Mouse (Mus musculus) hindbrain, postnatal 0 days (tissue): ENCODE results near the gene Msantd3. TPM values are rescaled to one million over a fixed set of nuclear protein-coding genes. Genes with fewer than 3 reads are reported as not detected.

ENCODE experiments used
- ATAC-seq: fragments of 200-750 bp; cut with Nextera tagmentation; 2 replicates; pipeline ENCODE4 v1.8.0; 2017; ENCODE audit warnings: mild to moderate bottlenecking, moderate TSS enrichment, moderate library complexity
- DNase-seq: peaks from one replicate; pipeline ENCODE4 v3.0.0-alpha.2; 2015; ENCODE audit warnings: low spot score
- H3K27ac ChIP-seq: fragments of 300-500 bp; sonication (generic); 2 replicates; pipeline ENCODE4 v1.5.1; 2014; ENCODE audit warnings: mild to moderate bottlenecking
- H3K27me3 ChIP-seq: fragments of 300-500 bp; sonication (generic); 2 replicates; pipeline ENCODE4 v1.6.1; 2014; ENCODE audit warnings: low read length, mixed read lengths; ENCODE audit not compliant: insufficient read depth
- H3K36me3 ChIP-seq: fragments of 300-500 bp; sonication (generic); 2 replicates; pipeline ENCODE4 v1.6.1; 2014; ENCODE audit warnings: low read length, mixed read lengths; ENCODE audit not compliant: insufficient read depth
- H3K4me1 ChIP-seq: fragments of 300-500 bp; sonication (generic); 2 replicates; pipeline ENCODE4 v1.6.1; 2014; ENCODE audit warnings: antibody characterized with exemption, low read length, mixed read lengths; ENCODE audit not compliant: insufficient read depth
- H3K4me2 ChIP-seq: fragments of 300-500 bp; sonication (generic); 2 replicates; pipeline ENCODE4 v1.6.1; 2014; ENCODE audit warnings: low read depth, mild to moderate bottlenecking, low read length, moderate library complexity, mixed read lengths
- H3K4me3 ChIP-seq: fragments of 300-500 bp; sonication (generic); 2 replicates; pipeline ENCODE4 v1.5.1; 2014; ENCODE audit warnings: low read length
- H3K9ac ChIP-seq: fragments of 300-500 bp; sonication (generic); replicated peaks from 2 replicates; pipeline ENCODE4 v1.6.1; 2014; ENCODE audit warnings: mild to moderate bottlenecking, low read length, moderate library complexity, mixed read lengths
- H3K9me3 ChIP-seq: fragments of 300-500 bp; sonication (generic); 2 replicates; pipeline ENCODE4 v1.6.1; 2016; ENCODE audit warnings: low read length, mixed read lengths
- CTCF ChIP-seq: IDR thresholded peaks from 2 replicates; pipeline ENCODE4 v1.5.1; 2016; ENCODE audit warnings: antibody characterized with exemption, control low read depth, low read depth
- WGBS: fragments of 180-500 bp; shearing (Covaris S2); extraction: QIAGEN DNeasy Blood & Tissue Kit; methylation state at CpG from one replicate; pipeline ENCODE4 v1.1.7; 2014; 5-methylcytosine and 5-hydroxymethylcytosine counted together
- polyA plus RNA-seq: library from polyadenylated mRNA; unstranded; fragments of >200 nt; fragmentation: Nextera tagmentation; extraction: Ambion mirVana; gene quantifications from 2 replicates; pipeline ENCODE4 v1.2.1, GENCODE M21; 2015
- total RNA-seq: library from RNA; depleted of rRNA; stranded (reverse); fragments of >200 nt; gene quantifications from 2 replicates; pipeline ENCODE4 v1.2.3, GENCODE M21; 2014; rRNA removed

The Msantd3 gene
- total RNA-seq (25.1 and 28.1 TPM in 2 replicates), polyA plus RNA-seq (27.3 and 30.4 TPM in 2 replicates)

DNA sequence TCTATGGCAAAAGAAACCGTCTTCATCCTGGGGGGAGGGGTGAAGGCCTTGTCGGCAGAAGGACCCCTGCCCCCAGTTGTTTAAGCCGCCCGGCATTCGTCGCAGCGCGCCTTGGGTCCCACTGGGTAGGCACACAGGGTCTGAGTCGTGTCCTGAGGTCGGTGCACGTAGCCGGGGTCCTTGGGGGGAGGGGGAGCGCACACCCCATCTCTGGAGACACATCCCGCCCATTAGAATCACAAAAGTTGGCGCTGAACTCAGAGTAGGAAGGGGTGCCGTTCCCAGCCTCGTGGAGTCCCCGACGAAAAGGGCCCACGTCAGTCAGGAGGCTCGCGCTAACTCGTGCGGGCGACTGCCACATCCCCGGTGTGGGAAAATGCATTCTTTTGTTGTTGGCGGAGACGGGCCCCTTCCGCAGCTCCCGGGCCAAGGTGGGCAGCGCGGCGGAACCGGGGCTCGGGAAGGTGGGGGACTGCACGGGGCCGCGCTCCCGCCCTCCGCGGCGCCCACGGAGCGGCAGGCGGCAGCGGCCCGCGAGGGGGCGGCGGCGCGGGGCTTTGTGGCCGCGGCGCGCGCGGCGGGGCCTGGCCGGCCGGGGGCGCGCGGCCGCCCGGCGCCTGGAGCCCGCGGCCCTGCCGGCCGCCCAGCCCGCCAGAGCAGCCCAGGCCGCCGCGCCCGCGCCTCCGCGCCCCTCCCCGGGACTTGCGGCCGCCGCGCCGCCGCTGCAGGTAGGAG is at the start of gene Msantd3:
Msantd3 (plus strand) TSS at position 95 of the 735 bp plus-strand sequence.
- H3K9me3 ChIP-seq, result no peaks in the 10 kb centered on the region
- ATAC-seq, result peak; percentile 78
- H3K27me3 ChIP-seq, result no peaks in the 10 kb centered on the region
- WGBS, result under 1% methylated on average over 66 of the region's 86 CpGs
- peak within 1 kb of the TSS; percentile 95 for H3K9ac ChIP-seq
- H3K4me1 ChIP-seq, result peaks cover 24% of the 10 kb centered on the region
- no peaks in the 10 kb centered on the region for H3K36me3 ChIP-seq
- peak within 1 kb of the TSS; percentile 90 for H3K27ac ChIP-seq
- no peak for TF ChIP-seq CTCF
- peak within 1 kb of the TSS; percentile 90 for H3K4me2 ChIP-seq
- H3K4me3 ChIP-seq, result peak within 1 kb of the TSS; percentile 85
- DNase-seq, result peak; percentile 76

DNA sequence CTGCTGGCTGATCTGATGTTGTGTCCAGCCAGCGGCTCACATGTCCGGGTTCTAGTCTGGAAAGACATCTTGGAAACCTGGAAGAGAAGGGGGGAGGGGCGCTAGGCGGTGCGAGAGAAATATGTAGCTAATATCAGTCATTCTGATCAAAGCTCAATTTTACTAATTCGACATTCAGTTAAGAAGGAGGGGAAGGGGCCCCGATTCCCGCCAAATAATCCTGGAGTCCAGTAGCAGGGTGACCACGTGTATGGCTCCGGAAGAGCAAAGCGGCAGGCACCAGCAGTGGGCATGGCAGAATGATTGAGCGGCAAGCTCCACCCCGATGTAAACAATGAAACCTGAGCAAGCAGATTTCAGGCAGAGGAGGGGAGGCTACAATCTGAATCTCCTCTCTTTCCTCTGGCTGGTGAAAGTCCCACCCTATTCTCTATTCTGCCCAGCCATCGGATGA is 48.4 kb upstream of the Msantd3 start:
- no peak for TF ChIP-seq CTCF
- H3K27me3 ChIP-seq, result no peaks in the 10 kb centered on the region

DNA sequence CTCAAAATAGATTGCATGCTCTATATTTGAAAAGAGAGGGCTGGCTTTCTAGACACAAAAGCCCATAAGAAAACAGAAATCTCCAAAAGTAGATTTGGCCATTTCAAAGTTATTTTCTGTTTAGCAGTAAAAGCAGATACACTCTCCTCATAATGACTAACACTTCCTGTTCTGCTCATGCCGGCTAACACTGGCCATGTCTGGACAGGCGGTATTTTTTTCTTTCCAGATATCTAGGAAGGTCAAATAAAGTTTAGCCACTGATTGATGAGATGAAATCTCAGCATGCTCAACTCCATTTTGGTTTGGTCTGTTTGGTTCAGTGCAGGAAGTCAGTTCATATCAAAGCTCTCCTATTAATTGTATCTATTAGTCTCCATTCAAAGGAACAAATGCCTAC is 47.2 kb upstream of the Msantd3 start:
- Histone ChIP-seq H3K9me3 (no peaks in the 10 kb centered on the region), H3K9ac (no peak overlapping the region), H3K27ac (no peak overlapping the region), H3K4me2 (no peak overlapping the region), H3K27me3 (no peaks in the 10 kb centered on the region), H3K4me1 (no peaks in the 10 kb centered on the region), H3K4me3 (no peak overlapping the region), H3K36me3 (no peaks in the 10 kb centered on the region)
- TF ChIP-seq CTCF, result no peak
- ATAC-seq (no peak), DNase-seq (no peak)
- WGBS, result 89% methylated on average over 2 of the region's 2 CpGs

More for the DNA sequence above, 48.4 kb upstream of the Msantd3 start:
- H3K36me3 ChIP-seq, result no peaks in the 10 kb centered on the region
- WGBS, result 11% methylated on average over 14 of the region's 14 CpGs
- 0 out of 2 replicates have a peak overlapping the region, but pooled peaks have one; percentile 14 for H3K9ac ChIP-seq
- H3K4me1 ChIP-seq, result no peaks in the 10 kb centered on the region
- no peaks in the 10 kb centered on the region for H3K9me3 ChIP-seq
- peak; percentile 43; the same call in 1 of the 2 replicates for ATAC-seq
- H3K4me2 ChIP-seq, result peak overlapping the region; percentile 47
- no peak overlapping the region for H3K27ac ChIP-seq
- peak; percentile 42 for DNase-seq
- peak overlapping the region; percentile 28 for H3K4me3 ChIP-seq

DNA sequence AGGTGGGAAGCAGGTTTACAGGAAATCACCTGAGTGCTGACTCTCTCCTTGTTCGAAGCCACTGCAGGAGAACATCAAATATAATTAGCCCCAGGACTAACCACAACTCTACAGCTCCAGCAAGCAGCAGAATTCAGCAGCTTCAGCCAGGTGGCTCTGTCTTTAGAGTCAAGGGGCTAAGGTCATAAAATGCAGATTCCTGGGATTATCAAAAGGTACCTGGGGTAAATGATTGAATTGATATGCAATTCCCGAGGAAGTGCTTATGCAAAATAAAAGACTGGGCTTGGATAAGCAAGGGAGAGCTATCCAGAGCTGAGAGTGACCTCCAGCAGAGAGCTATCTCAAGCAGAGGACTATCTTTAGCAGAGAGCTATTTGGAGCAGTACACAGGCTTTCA is 28.9 kb upstream of the Msantd3 start:
- Histone ChIP-seq H3K4me3 (no peak overlapping the region), H3K9me3 (0 out of 2 replicates have a peak, but pooled peaks cover 2% of the 10 kb centered on the region)
- WGBS, result 66% methylated on average over 2 of the region's 2 CpGs

DNA sequence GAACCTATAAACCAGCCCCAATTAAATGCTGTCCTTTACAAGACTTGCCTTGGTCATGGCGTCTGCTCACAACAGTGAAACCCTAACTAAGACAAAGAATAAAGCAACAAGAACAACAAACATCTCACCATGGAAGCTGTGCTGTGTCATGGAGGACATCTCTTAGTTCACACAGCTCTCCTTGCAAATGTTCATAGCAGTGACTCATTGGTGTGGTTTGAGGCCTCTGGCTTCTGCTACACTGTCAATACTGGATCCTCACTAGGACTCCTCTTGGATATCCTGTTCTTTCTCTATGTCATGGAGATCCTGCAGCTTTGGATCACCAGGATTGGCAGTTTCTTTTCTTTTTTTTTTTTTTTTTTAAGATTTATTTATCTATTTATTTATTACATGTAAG is 10.2 kb upstream of the Msantd3 start:
- ATAC-seq, result no peak
- H3K27me3 ChIP-seq, result no peaks in the 10 kb centered on the region
- no peak overlapping the region for H3K27ac ChIP-seq
- no peak overlapping the region for H3K4me2 ChIP-seq
- 97% methylated on average over 1 of the region's 1 CpGs for WGBS
- DNase-seq, result no peak
- no peaks in the 10 kb centered on the region for H3K4me1 ChIP-seq
- H3K9ac ChIP-seq, result no peak overlapping the region
- no peak for TF ChIP-seq CTCF
- no peak overlapping the region for H3K4me3 ChIP-seq
- H3K36me3 ChIP-seq, result no peaks in the 10 kb centered on the region
- H3K9me3 ChIP-seq, result no peaks in the 10 kb centered on the region

More for the DNA sequence above, 28.9 kb upstream of the Msantd3 start:
- Histone ChIP-seq H3K4me1 (no peaks in the 10 kb centered on the region), H3K9ac (no peak overlapping the region), H3K36me3 (no peaks in the 10 kb centered on the region), H3K27ac (no peak overlapping the region), H3K27me3 (no peaks in the 10 kb centered on the region), H3K4me2 (no peak overlapping the region)
- no peak for TF ChIP-seq CTCF
- ATAC-seq (no peak), DNase-seq (no peak)

DNA sequence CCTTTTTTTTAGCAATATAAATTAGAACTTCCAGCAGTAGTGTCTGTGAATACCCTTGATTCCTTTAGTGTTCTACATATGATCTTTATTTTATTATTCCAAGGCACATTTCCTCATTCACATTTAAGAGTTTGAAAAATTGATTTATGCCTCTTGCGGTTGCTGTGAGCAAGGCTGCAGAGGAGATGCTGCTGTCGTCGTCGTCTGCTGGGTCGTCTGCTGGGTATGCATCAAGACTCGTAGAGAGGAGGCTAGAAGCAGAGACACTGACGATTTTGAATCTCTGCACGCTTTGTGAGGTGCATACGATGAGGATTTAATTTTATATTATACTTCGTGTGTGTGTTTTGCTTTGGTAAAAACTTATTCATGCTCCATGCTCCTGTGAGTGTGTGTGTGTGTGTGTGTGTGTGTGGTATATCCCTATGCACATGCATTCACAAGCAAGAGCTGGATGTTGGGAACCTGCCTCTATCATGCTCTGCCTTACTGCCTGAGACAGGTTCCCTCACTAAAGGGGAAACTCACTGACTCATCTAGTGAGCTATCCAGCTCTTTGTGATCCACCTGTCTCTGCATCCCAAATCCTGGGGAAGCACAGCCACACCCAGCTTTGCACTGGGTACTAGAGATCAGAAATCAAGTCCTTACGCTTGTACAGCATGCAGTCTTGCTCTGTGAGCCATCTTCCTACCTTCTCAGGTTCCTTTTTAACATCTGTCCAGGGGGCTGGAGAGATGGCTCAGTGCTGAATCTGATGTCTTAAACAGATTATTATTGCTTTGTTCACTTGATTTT is 7.7 kb upstream of the Msantd3 start:
- 72% methylated on average over 11 of the region's 11 CpGs for WGBS
- TF ChIP-seq CTCF, result peak; percentile 7; the same call in 1 of the 2 replicates
- ATAC-seq (no peak), DNase-seq (no peak)
- H3K27ac ChIP-seq, result no peak overlapping the region
- no peaks in the 10 kb centered on the region for H3K9me3 ChIP-seq
- no peak overlapping the region for H3K4me2 ChIP-seq
- H3K27me3 ChIP-seq, result no peaks in the 10 kb centered on the region
- H3K36me3 ChIP-seq, result no peaks in the 10 kb centered on the region
- H3K4me3 ChIP-seq, result no peak overlapping the region
- H3K9ac ChIP-seq, result no peak overlapping the region
- no peaks in the 10 kb centered on the region for H3K4me1 ChIP-seq
